Mouse (Mus musculus): Measurements from ENCODE around the gene Ing5.
"Not testable (repeated sequence)": the region's sequence is repeated elsewhere in the genome, so short reads cannot be mapped to it uniquely, and the experiment has no call there.

Gene Ing5

DNA sequence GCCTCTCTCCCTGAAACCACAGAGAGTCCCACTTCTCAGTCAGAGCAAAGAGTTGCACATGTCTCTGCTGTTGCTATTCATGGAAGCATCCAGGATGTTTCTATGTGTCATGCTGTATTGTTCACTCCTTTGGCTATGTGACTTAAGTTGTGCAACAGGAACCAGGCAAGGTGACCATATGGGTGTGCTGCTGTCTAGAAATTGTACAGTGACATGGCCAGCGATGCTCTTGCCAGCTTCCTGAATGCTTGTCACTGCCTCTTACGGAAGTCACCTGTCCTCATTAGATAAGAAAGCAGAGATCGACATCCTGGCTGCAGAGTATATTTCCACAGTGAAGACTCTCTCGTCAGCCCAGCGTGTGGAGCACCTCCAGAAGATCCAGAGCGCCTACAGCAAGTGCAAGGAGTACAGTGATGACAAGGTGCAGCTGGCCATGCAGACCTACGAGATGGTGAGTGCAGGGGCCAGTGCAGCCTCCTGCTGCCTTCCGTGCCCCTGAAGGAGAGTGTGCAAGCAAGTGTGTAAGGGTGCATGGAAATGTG lies 7.8 kb downstream of the Ing5 start:
- DNase-seq (ENCODE audit: low read depth, low spot score): no peak

DNA sequence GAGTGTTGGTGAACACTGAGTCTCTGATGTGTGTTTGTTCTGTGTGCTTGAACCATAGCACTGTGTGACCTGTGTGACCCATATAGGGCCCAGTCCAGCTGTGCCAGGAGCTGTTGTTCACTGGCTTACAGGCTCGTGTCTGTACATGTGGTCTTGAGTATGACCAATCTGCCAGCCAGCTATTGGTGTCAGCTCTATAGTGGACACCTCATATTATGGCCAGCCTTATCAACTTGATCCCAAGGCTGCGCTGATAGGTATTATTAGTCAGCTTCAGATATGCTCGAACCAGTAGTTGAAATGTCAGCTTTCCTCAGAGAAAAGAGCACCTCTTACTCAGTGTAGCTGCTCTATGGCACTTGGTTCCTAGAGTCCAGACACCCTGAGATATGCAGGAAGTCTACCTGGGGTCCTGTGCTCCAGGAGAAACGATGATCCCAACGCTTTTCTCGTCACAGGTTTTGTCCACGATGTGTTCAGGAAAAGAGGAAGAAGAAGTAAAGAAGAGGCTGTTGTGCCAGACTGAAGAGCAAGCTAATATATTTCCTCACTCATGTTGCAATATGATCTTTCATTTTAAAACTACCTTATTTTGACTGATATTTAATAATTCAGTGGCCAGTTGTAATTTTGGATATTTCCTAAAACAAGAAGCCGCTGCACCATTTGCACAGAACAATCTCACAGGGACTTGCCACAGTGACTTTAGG lies 14.2 kb downstream of the Ing5 start:
- no peak for DNase-seq (ENCODE audit: low read depth, low spot score)

DNA sequence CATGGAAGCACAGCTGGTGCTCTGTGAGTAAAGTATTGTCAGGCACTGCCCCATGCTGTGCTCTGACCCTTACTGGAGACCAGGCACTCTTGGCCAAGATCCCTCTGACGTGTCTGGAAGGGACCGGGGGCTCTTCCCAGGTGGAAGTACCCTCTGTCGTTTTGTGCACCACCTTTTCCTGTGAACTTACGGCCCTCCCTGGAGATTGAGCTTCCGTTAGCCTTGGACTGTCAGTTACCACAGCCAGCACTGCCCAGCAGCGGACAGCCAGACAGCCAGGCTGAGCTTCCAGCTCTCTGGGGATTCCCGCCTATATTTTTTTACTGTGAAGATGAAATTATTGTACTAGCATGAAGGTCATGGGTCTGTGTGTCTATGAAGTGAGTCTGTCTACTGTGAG lies 15.0 kb downstream of the Ing5 start:
- no peak for DNase-seq (ENCODE audit: low read depth, low spot score)

DNA sequence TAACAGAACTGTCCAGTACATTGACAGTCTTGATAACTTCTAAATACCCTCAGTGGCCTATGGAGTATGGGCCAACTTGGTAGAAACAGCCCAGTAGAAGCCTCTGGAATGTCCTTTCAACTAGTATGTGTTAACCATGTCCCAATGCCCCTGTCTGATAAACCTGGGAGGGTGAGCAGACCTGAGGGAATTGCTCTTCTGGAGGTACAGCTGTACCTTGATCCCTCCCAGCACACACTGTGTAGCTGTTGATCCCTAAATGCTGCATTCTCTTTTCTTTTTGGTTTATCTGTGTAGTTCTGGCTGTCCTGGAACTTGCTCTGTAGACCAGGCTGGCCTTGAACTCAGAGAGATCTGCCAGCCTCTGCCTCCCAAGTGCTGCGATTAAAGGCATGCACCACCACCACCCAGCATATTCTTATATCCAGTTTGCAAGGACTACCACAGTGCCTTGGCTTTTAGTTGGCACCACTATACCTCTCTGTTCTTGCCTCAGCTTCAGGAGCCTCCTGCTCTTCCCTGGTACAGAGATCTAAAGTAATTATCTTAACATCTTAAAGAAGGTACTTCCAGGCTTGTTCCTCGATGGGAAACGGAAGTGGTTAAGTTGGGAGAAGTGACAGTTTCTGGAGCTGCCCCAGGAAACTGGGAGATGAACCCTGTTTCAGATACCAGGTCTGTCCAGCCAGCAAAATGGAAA lies 20.2 kb downstream of the Ing5 start:
- DNase-seq (ENCODE audit: low read depth, low spot score): no peak

DNA sequence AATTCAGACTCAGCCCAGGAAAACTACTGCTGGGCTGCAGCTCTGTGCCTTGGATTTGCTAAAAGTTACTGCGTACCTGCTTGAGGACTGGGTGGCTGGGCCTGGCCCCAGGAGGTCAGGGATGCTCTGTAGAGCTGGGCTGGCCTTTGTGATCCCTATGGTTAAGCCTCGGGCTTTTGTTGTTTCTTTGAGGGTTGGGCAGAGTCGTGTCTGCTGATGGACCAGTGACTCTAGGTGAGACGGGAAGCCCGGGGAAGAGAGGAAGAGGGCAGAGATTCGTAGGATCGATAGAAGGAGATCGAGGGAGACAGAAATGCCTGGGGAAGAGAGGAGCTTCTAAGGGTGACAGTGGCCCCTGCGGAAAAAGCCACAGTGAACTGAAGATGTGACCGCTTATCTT lies 20.8 kb downstream of the Ing5 start, which contains the start of gene D2hgdh:
Gene D2hgdh, plus strand, starts transcription at position 301 of the 400 bp plus-strand sequence.
- DNase-seq (ENCODE audit: low read depth, low spot score): no peak

DNA sequence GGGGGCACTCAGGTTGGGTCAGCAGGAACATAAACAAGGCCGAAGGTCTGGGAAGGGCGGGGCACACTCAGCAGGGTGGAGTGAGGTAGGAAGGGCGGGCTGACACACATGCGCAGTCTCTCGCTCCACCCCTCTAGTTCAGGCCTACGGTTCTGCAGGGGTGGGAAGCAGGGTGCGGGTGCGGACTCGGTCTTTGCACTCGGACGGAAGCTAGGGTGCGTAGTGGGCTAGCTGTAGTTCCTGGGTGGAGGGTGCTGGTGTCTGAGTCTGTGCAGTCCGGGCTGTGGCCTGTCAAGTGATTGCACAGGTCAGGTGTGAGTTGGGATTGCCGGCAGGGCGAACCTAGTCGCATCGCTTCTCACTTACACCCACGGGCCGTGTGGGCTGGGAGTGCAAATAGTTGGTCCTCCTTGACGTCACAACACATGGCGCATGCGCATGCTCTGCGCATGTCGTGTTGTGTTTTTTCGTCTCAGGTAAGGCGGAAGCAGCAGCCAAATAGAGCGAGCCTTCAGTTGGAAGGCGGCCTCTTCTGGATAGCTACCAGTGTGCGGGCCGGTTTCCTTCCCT lies 21.4 kb downstream of the Ing5 start:
- peak; percentile 92 for DNase-seq (ENCODE audit: low read depth, low spot score)

DNA sequence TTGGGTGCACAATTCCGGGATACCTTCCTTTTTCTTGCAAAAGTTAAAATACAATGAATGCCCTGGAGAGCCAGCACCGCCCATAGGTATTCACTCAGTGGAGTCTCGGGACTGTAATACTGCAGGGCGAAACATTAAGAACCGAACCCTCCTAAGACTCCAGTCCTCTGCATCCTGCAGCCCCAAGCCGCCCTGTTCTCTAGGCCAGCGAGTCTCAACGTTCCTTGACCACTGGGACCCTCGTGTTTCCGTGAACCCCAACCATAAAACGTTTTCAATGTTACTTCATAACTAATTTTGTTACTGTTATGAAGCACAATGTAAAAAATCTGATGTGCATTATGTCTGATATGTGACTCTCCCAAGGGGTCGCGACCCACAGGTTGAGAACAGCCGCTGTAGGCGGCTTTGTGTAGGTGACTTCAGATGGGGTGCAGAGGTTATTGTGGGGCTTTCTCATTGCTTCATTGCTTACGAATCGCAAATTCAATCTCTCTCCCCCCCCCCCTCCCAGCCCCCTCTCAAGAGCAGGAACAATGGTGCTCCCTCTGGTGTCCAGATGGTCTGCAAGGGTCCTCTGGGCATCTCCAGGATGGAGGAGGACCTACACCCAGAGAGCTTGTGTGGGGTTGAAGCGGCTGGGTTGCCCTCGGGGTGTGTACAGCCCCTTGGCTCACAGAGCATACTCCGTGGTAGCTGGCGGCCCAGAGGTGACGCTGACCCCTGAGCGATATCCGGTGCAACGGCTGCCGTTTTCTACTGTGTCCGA lies 22.2 kb downstream of the Ing5 start:
- DNase-seq (ENCODE audit: low read depth, low spot score): no peak

DNA sequence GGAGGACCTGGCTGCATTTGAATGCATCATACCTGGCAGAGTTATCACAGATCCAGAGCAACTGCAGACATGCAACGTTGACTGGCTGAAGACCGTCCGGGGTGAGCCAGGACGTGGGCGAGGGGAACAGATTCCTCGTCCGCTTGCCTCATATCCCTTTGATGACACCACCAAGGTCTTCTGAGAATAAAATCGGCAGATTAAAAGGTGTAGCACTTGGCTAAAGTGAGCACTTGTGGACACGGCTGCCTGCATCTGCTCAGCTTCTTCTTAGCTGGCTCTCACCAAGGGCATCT lies 22.7 kb downstream of the Ing5 start:
- no peak for DNase-seq (ENCODE audit: low read depth, low spot score)

DNA sequence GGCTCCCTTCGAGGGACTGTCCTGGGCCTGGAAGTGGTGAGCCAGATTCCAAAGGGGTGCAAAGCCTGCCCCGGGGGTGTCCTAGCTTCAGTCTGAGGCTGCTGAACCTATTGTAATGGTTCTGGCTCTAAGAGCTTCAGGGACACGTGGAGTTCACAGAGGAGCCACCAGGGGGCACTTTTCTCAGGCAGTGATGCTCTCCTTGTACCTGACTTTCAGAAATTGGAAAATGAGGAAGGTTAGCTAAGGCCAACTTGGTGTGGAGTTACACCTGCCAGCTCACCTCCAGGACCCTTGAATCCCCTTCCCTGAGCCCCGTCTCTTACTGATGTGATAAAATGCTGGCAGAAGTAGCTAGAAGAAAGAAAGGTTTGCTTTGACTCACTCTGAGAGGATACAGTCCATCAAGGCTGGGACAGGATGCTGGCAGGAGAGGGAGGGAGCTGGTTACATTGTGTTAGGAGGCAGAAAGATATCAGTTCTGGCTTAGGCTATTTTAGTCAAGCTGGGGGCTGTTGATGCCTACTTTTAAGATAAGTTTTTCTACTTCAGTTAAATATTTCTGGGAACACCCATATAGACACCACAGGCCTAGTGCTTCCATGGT lies 29.1 kb downstream of the Ing5 start:
- not testable (repeated sequence) for DNase-seq (ENCODE audit: low read depth, low spot score)

DNA sequence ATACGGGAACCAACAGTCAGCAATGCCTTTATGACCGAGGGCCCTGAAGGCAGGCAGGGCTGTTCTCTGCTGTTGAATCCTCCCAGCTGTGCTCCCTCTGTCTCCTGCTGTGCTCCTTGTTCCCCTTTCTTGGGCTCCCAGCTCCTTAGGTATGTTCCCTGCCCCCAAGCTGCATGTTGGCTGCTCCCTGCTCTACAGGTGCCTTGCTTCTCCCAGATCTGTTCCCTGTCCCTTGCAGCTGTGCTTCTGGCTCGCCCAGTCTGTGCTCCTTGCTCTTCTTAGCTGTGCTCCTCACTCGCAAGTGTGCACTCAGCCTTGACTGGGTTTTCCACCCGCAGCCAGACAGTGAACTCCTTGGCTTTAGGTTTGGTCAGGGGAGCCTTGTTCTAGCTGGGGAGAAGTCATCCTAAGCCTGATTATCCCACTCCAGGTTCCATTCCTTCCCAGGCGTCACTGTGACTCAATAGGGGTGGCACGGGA lies 30.9 kb downstream of the Ing5 start:
- DNase-seq (ENCODE audit: low read depth, low spot score): no peak

DNA sequence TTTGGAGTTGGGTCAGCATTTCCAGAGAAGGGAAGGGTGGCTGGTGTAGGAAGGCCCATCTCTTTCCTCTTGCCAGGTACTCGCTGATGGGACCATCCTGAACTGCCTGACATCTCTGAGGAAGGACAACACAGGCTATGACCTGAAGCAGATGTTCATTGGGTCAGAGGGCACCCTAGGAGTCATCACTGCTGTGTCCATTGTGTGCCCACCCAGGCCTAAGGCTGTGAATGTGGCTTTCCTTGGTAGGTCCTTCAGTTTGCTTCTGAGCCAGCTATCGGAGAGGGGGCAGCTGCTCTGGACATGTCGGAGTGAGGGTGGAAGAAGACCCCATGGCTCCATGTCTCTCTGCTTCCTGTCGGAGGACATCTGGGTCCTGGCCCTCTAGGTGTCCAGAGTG lies 31.4 kb downstream of the Ing5 start:
- no peak for DNase-seq (ENCODE audit: low read depth, low spot score)

DNA sequence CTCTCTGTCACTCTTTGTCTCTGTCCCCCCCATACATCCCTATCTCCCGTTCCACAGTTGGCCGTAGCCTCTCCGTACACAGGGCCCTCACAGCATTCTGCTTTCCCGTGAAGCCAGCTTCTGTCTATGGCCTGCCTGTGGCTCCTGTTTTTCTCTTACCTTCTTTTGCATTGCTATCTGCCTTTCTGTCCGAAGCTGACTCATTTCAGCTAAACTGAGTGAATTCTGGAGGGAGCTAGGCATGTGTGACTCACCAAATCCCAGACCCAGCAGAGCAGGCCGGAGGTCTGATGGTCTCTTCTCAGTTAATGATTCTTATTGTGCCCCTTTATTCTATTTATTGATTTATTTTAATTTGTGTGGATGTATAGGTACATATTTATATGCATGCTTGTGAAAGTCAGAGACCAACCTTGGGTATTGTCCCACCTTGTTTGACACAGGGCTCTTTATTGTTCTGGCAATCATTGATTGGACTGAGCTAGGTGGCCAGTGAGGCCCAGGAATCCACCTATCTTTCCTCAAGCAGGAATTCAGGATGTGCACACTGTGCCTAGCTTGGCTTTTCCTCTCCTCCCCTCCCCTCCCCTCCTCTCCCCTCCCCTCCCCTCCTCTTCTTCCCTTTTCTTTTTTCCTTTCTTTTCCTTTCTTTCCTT lies 32.2 kb downstream of the Ing5 start:
- no peak for DNase-seq (ENCODE audit: low read depth, low spot score)

DNA sequence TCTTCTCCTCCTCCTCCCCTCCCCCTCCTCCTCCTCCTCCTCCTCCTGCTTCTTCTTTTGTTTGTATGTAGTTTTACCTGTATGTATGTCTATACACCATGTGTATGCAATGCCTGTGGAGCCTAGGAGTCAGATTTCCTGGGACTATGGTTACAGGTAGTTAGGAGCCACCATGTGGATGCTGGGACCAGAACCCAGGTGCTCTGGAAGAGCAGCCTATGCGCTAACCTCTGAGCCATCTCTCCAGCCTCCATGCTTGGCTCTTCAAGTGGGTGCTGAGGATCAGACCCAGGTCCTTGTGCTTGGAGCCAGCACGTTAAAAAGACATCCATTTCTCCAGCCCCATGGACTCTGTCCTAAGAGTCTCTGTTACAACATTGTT lies 32.8 kb downstream of the Ing5 start:
- DNase-seq (ENCODE audit: low read depth, low spot score): no peak

DNA sequence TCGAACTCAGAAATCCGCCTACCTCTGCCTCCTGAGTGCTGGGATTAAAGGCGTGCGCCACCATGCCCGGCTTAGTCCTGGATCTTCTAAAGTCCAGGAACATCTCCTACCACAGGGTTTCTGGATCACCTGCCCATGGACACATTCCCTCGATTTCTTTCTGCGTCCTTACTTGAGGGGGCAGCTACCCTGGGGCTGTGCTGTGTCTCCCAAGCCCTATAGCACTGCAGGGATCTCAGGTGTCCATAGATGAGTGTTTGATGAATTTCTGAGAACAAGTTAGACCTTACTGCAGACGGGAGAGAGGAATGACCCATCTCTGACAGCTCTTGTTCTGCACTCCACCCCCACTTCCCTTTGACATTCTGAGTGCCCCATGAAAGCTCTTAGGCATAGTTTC lies 33.6 kb downstream of the Ing5 start:
- DNase-seq (ENCODE audit: low read depth, low spot score): no peak

DNA sequence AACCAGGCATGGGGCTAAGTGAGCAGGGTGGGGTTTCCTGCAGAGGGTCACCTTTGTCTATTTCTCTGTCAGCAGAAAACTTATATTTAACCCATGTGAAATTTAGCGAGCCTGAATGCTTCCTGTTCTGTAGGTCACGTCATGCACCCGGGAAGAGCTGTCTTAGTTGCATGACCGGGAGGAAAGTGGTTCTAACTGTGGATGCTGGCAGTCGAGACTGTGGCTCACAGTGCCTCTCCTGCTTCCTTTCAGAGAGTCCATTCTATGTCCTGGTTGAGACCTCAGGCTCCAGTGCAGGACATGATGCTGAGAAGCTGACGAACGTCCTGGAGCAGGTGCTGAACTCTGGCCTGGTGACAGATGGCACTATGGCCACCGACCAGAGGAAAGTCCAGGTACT lies 34.8 kb downstream of the Ing5 start:
- not testable (repeated sequence) for DNase-seq (ENCODE audit: low read depth, low spot score)

DNA sequence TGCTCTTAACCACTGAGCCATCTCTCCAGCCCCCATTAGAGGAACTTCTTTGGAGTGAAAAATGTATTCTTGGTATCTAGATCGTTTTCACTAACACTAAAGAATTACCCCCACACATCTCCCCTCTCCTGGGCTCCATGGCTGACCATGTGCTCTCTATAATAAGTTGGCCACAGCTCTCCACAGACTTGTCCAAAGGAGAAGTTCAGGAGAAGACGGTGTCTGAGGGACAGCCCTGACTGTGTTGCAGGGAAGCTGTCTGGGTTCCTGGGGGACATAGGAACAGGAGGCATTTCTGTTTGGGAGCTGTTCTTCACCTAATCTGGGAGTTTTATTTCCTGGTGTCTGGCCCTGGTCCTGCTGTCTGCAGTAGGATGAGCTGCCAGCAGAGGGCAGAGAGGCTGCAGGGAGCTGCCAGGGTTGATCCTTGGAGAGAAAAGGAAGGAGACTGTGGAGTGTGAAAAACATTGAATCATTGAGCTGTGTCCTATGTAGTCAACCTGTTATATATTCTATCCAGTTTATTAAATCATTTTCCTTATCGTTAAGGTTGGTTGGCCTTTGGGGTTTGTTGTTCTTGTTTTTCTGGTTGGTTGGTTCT lies 42.1 kb downstream of the Ing5 start:
- not testable (repeated sequence) for DNase-seq (ENCODE audit: low read depth, low spot score)

DNA sequence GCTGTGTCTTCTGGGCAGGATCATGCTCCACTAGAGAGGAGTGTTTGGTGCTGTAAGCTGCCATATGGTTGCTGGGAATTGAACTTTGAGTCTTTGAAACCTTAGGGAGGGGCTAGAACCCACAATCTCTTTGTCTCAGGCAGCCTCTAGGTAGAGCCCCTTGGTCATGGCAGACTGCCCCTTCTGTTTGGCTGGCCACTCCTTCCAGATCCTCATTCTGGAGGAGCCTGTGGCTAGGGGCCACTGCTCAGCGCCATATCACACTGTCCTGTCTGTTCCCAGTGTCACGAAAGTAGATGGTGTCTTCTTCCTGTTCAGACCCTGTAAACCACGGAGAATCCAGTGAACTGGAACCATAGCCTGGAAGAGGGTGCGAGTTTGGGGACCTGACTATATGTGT lies 52.0 kb downstream of the Ing5 start:
- DNase-seq (ENCODE audit: low read depth, low spot score): not testable (repeated sequence)

DNA sequence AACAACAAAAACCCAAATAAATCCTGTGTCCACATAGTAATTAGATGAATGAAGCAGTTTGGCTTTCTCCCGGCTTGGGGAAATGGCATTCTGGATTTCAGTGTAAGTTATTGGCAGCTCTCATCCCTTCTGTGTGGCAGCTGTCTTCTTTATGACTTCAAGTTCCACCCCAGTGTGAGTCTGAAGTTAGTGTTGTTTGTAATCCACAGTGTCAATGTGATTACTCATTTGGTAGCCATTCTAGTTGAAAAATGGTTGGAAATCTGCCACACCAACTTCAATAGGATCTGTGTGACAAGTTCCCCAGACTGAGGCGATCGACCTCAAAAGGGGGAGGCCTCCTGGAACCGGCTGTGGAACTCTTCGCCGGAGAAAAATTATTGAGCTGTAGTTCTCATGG lies 53.6 kb downstream of the Ing5 start:
- no peak for DNase-seq (ENCODE audit: low read depth, low spot score)

DNA sequence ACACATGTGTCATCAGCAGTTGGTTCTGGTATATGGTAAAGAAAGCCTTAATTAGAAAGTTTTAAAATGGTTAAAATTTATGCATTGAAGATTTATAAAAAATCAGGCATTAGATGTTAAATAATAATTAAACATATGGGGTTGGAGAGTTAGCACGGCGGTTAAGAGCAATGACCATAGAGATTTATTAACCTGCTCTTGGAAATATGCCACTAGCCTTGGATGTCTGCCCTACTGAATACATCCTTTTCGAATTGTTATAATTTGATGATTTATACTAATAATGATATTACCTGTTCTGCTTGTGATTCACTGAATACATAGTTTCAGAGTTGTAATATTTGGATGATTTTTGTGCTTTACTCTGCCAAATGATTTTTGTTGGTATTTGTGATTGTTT lies 54.2 kb downstream of the Ing5 start:
- no peak for DNase-seq (ENCODE audit: low read depth, low spot score)

DNA sequence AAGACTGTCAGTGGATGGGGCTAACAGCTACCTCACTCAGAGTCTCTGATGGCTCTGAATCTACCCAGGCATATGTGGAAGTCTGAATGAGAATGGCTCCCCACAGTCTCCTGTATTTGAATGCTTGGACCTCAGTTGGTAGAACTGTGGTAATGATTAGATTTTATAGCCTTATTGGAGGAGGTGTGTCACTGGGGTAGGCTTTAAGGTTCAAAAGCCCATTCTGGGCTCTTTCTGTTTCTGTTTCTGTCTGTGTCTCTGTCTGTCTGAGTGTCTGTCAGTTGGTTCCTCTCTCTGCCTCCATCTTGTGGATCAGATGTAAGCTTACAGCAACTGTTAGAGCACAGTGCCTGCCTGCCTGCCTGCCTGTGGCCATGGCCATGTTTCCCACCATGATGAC lies 55.9 kb downstream of the Ing5 start:
- no peak for DNase-seq (ENCODE audit: low read depth, low spot score)

DNA sequence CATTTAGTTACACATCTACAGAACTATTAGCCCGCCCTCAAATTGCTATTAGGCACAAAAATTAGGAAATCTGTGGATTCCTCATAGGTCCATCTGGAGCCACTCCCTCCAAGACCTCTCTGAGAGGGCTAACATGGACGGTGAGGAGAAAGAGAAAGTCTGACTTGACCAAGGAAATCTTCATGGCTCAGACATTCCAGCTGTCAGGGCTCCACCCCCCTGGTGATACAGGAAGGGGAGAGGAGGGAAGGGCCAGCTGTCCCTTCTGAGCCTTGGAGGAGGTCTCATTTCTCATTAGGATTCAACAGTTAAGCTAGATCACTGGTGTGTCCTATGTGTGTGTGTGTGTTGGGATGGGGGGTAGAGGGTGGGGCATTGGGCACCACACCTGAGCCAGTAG lies 57.3 kb downstream of the Ing5 start, which contains the start of gene Gal3st2:
Gene Gal3st2, plus strand, starts transcription at position 259 of the 400 bp plus-strand sequence.
- not testable (repeated sequence) for DNase-seq (ENCODE audit: low read depth, low spot score)
